Mouse (Mus musculus): ENCODE data around the gene Ms4a15. TPM values are rescaled to one million over a fixed set of nuclear protein-coding genes. Genes with fewer than 3 reads are reported as not detected.

Ms4a15 gene
- polyA plus RNA-seq, 1 experiment from 2014 or later: not detected

DNA sequence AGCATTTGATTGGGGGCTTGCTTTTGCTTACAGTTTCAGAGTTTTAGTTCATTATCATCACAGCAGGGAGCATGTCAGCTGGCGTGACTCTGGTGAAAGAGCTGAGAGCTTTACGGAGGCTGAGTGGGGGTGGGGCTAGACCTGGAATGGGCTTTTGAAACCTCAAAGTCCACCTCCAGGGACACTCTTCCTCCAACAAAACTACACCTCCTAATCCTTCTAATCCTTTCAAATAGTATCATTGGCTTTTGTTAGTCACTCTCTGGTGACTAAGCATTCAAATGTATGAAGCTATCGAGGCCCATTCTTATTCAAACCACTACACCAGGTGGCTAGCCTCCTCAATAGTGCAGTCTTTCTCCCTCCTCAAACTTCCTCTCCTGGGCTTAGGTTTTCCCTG, 20.4 kb downstream of the Ms4a15 start:
- Histone ChIP-seq H3K4me1 (ENCODE audit: control insufficient read depth, insufficient read depth, low read depth, low read length) (no peaks in the 10 kb centered on the region), H3K9me3 (ENCODE audit: control insufficient read depth, low read length) (peaks cover 2% of the 10 kb centered on the region), H3K4me2 (ENCODE audit: low read length) (no peak overlapping the region), H3K36me3 (ENCODE audit: control insufficient read depth, insufficient read depth, low read length) (no peaks in the 10 kb centered on the region), H3K27ac (ENCODE audit: low read depth, low read length) (no peak overlapping the region), H3K4me3 (ENCODE audit: low read length) (no peak overlapping the region), H3K9ac (ENCODE audit: low read depth, low read length) (no peak overlapping the region), H3K27me3 (replicated peaks; ENCODE audit: control insufficient read depth, insufficient read depth, low read length) (no peaks in the 10 kb centered on the region)
- WGBS: 48% methylated on average over 3 of the region's 3 CpGs
- no peak for ATAC-seq

GRCm38 (mm10) chr19:10970457-10970856, 22.6 kb downstream of the Ms4a15 start:
- H3K4me3 ChIP-seq (ENCODE audit: low read length): no peak overlapping the region
- WGBS: 82% methylated on average over 3 of the region's 3 CpGs
- ATAC-seq: no peak
- H3K4me1 ChIP-seq (ENCODE audit: control insufficient read depth, insufficient read depth, low read depth, low read length): no peaks in the 10 kb centered on the region
- H3K4me2 ChIP-seq (ENCODE audit: low read length): no peak overlapping the region
- no peaks in the 10 kb centered on the region for H3K36me3 ChIP-seq (ENCODE audit: control insufficient read depth, insufficient read depth, low read length)
- H3K9me3 ChIP-seq (ENCODE audit: control insufficient read depth, low read length): peaks cover 2% of the 10 kb centered on the region
- no peak overlapping the region for H3K9ac ChIP-seq (ENCODE audit: low read depth, low read length)
- H3K27ac ChIP-seq (ENCODE audit: low read depth, low read length): no peak overlapping the region
- H3K27me3 ChIP-seq (replicated peaks; ENCODE audit: control insufficient read depth, insufficient read depth, low read length): no peaks in the 10 kb centered on the region

GRCm38 (mm10) chr19:10968578-10968977, 24.5 kb downstream of the Ms4a15 start:
- ATAC-seq: no peak
- Histone ChIP-seq H3K27ac (ENCODE audit: low read depth, low read length) (no peak overlapping the region), H3K36me3 (ENCODE audit: control insufficient read depth, insufficient read depth, low read length) (no peaks in the 10 kb centered on the region), H3K4me3 (ENCODE audit: low read length) (no peak overlapping the region), H3K9ac (ENCODE audit: low read depth, low read length) (no peak overlapping the region), H3K9me3 (ENCODE audit: control insufficient read depth, low read length) (peaks cover 2% of the 10 kb centered on the region), H3K4me1 (ENCODE audit: control insufficient read depth, insufficient read depth, low read depth, low read length) (no peaks in the 10 kb centered on the region), H3K27me3 (replicated peaks; ENCODE audit: control insufficient read depth, insufficient read depth, low read length) (no peaks in the 10 kb centered on the region), H3K4me2 (ENCODE audit: low read length) (no peak overlapping the region)
- WGBS: 97% methylated on average over 7 of the region's 7 CpGs

- WGBS: 88% methylated on average over 7 of the region's 7 CpGs
These were observed 27.3 kb downstream of the Ms4a15 start for GRCm38 (mm10) chr19:10965721-10966120.

DNA sequence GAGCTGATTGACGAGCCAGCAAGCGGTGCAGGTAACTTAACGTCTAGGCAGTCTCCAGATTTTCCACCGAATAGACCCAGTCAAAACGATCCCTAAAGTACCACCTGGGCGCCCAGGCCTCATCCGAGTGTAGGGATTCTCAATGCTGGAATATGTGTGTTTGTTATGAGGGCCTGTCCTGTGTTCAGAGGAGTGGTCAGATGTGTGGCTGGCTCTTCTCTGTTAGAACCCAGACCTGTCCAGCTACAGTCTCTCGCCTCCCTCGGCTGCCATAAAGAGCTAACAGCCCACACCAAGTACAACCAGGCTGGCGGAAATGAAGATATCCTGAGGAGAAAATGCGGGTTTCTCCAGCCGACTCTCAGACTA, 33.1 kb downstream of the Ms4a15 start:
- H3K27ac ChIP-seq (ENCODE audit: low read depth, low read length): no peak overlapping the region
- peak; percentile 5; the same call in 1 of the 2 replicates for ATAC-seq
- no peak overlapping the region for H3K4me3 ChIP-seq (ENCODE audit: low read length)
- peak overlapping the region; percentile 32; the same call in 1 of the 2 replicates for H3K4me2 ChIP-seq (ENCODE audit: low read length)
- 0 out of 2 replicates have a peak, but pooled peaks cover 4% of the 10 kb centered on the region for H3K4me1 ChIP-seq (ENCODE audit: control insufficient read depth, insufficient read depth, low read depth, low read length)
- peak overlapping the region; percentile 49; the same call in 1 of the 2 replicates for H3K9ac ChIP-seq (ENCODE audit: low read depth, low read length)
- H3K9me3 ChIP-seq (ENCODE audit: control insufficient read depth, low read length): no peaks in the 10 kb centered on the region
- WGBS: 37% methylated on average over 12 of the region's 12 CpGs
- no peaks in the 10 kb centered on the region for H3K27me3 ChIP-seq (replicated peaks; ENCODE audit: control insufficient read depth, insufficient read depth, low read length)
- H3K36me3 ChIP-seq (ENCODE audit: control insufficient read depth, insufficient read depth, low read length): no peaks in the 10 kb centered on the region

More at GRCm38 (mm10) chr19:10965721-10966120, 27.3 kb downstream of the Ms4a15 start:
- H3K27me3 ChIP-seq (replicated peaks; ENCODE audit: control insufficient read depth, insufficient read depth, low read length): no peaks in the 10 kb centered on the region
- no peak for ATAC-seq
- H3K9me3 ChIP-seq (ENCODE audit: control insufficient read depth, low read length): no peaks in the 10 kb centered on the region
- H3K36me3 ChIP-seq (ENCODE audit: control insufficient read depth, insufficient read depth, low read length): no peaks in the 10 kb centered on the region
- H3K4me1 ChIP-seq (ENCODE audit: control insufficient read depth, insufficient read depth, low read depth, low read length): no peaks in the 10 kb centered on the region
- H3K27ac ChIP-seq (ENCODE audit: low read depth, low read length): no peak overlapping the region
- no peak overlapping the region for H3K4me2 ChIP-seq (ENCODE audit: low read length)
- H3K4me3 ChIP-seq (ENCODE audit: low read length): no peak overlapping the region
- no peak overlapping the region for H3K9ac ChIP-seq (ENCODE audit: low read depth, low read length)

- no peak overlapping the region for H3K4me3 ChIP-seq (ENCODE audit: low read length)
- peak overlapping the region; percentile 49; the same call in 1 of the 2 replicates for H3K9ac ChIP-seq (ENCODE audit: low read depth, low read length)
- ATAC-seq: peak; percentile 89
- no peak overlapping the region for H3K27ac ChIP-seq (ENCODE audit: low read depth, low read length)
- no peaks in the 10 kb centered on the region for H3K36me3 ChIP-seq (ENCODE audit: control insufficient read depth, insufficient read depth, low read length)
- H3K4me2 ChIP-seq (ENCODE audit: low read length): peak overlapping the region; percentile 32; the same call in 1 of the 2 replicates
- H3K9me3 ChIP-seq (ENCODE audit: control insufficient read depth, low read length): no peaks in the 10 kb centered on the region
- no peaks in the 10 kb centered on the region for H3K27me3 ChIP-seq (replicated peaks; ENCODE audit: control insufficient read depth, insufficient read depth, low read length)
- 34% methylated on average over 11 of the region's 11 CpGs for WGBS
- 0 out of 2 replicates have a peak, but pooled peaks cover 4% of the 10 kb centered on the region for H3K4me1 ChIP-seq (ENCODE audit: control insufficient read depth, insufficient read depth, low read depth, low read length)
These were observed 33.7 kb downstream of the Ms4a15 start for GRCm38 (mm10) chr19:10959085-10959977.

- Histone ChIP-seq H3K4me1 (ENCODE audit: control insufficient read depth, insufficient read depth, low read depth, low read length) (peaks cover 17% of the 10 kb centered on the region), H3K9me3 (ENCODE audit: control insufficient read depth, low read length) (no peaks in the 10 kb centered on the region), H3K27ac (ENCODE audit: low read depth, low read length) (peak overlapping the region; percentile 48; the same call in 1 of the 2 replicates), H3K27me3 (replicated peaks; ENCODE audit: control insufficient read depth, insufficient read depth, low read length) (no peaks in the 10 kb centered on the region), H3K4me3 (ENCODE audit: low read length) (no peak overlapping the region), H3K36me3 (ENCODE audit: control insufficient read depth, insufficient read depth, low read length) (no peaks in the 10 kb centered on the region), H3K4me2 (ENCODE audit: low read length) (no peak overlapping the region), H3K9ac (ENCODE audit: low read depth, low read length) (peak overlapping the region; percentile 1; the same call in 1 of the 2 replicates)
- no peak for ATAC-seq
- 53% methylated on average over 11 of the region's 11 CpGs for WGBS
These were observed 40.8 kb downstream of the Ms4a15 start for GRCm38 (mm10) chr19:10952021-10952939.

DNA sequence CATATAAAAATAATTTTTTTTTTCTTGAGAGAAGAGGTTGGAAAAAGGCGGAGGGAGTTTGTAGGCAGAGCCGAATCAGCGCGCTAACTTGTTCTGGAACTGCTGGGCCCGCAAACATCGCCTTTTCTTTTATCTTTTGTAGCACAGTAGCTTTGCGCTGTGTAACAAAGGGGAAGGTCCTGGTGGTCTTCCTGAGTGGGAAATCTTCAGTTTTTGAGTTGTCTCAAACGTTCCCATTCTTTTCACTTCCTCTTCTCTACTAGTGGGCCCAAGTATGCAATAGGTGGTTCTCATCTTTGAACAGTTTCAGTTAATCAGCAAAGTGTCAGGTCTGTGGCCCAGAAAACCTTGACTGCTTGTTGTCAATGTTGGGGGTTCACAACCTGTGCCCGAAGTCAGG, 43.5 kb downstream of the Ms4a15 start:
- Histone ChIP-seq H3K9ac (ENCODE audit: low read depth, low read length) (0 out of 2 replicates have a peak overlapping the region, but pooled peaks have one; percentile 39), H3K27me3 (replicated peaks; ENCODE audit: control insufficient read depth, insufficient read depth, low read length) (no peaks in the 10 kb centered on the region), H3K4me2 (ENCODE audit: low read length) (peak overlapping the region; percentile 100), H3K36me3 (ENCODE audit: control insufficient read depth, insufficient read depth, low read length) (0 out of 2 replicates have a peak, but pooled peaks cover 8% of the 10 kb centered on the region), H3K4me1 (ENCODE audit: control insufficient read depth, insufficient read depth, low read depth, low read length) (peaks cover 27% of the 10 kb centered on the region), H3K27ac (ENCODE audit: low read depth, low read length) (peak overlapping the region; percentile 42; the same call in 1 of the 2 replicates), H3K4me3 (ENCODE audit: low read length) (peak overlapping the region; percentile 68), H3K9me3 (ENCODE audit: control insufficient read depth, low read length) (no peaks in the 10 kb centered on the region)
- no peak for ATAC-seq
- 40% methylated on average over 9 of the region's 9 CpGs for WGBS

Data from hindbrain, embryonic 16.5 days (tissue).